Mouse (Mus musculus): Measurements from ENCODE around the gene Sdk1.

DNA sequence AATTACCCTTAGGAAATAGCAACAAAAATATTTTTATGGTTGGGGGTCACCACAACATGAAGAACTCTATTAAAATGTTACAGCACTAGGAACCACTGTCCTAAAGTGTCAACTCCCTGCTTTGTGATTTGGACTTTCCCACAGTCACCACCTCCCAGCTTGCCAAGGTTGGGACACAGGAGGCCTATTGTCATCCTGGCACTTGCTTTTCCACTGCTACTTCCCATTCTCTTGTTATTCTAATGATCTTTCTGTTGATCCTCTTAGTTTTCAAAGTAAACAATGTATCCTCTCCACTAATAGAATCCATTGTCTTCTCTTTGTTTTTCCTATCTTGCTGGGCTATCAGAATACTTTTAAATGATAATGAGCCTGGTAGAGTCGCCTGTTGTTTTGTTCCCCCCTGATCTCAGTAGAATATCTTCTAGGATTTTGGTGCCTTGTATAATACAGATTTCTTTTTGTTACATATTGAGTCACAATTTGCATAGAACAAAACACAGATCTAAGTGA, 746.1 kb downstream of the Sdk1 start:
- no peak for TF ChIP-seq USF1 (IDR thresholded peaks at IDR 0.05; ENCODE audit: low read depth, low read length)
- no peak for TF ChIP-seq POLR2A (IDR thresholded peaks at IDR 0.05; ENCODE audit: low read depth, low read length)
- TF ChIP-seq MAZ (IDR thresholded peaks at IDR 0.05; ENCODE audit: low read depth, low read length), result no peak
- no peak for TF ChIP-seq CHD1 (IDR thresholded peaks at IDR 0.05; ENCODE audit: low read depth, low read length)
- TF ChIP-seq CTCF (conservative IDR thresholded peaks at IDR 0.05 in 1 of 2, IDR thresholded peaks at IDR 0.05 in 1 of 2; ENCODE audit: low read depth in 2 of 2, low read length in 2 of 2), result no peak
- TF ChIP-seq UBTF (IDR thresholded peaks at IDR 0.05; ENCODE audit: low read depth, low read length), result no peak
- no peak for TF ChIP-seq USF2 (conservative IDR thresholded peaks at IDR 0.05; ENCODE audit: low read depth, low read length)
- no peak for TF ChIP-seq ELF1 (IDR thresholded peaks at IDR 0.05; ENCODE audit: low read depth, low read length)

Data from CH12.LX (cell line).